In genomic region chr13:32707894-32708293, GRCm38 (mm10) we compare ENCODE assay signal across 22 mouse cellular contexts.
DNase-seq lines count a peak whose midpoint lies in the region; ATAC-seq and TF ChIP-seq lines count a peak whose summit lies in the region.
"Had no signal": no experiment of that assay in that cellular context is flagged by ENCODE, and none has a peak within 500 bp of the region (broad histone marks: within the 10 kb centered on the region; RNA-seq: fewer than 3 reads in every experiment).

No protein-coding gene starts in this region.

- ATAC-seq in forebrain, postnatal 0 days, result peak; percentile 32
- no peak for ATAC-seq in forebrain, embryonic 16.5 days
- peak; percentile 85 for ATAC-seq in lung, embryonic 14.5 days (ENCODE audit: insufficient read depth)

- no peaks in the 10 kb centered on the region for H3K36me3 ChIP-seq in forebrain, postnatal 0 days (ENCODE audit: insufficient read depth)
- no peaks in the 10 kb centered on the region for H3K36me3 ChIP-seq in forebrain, embryonic 16.5 days (ENCODE audit: control insufficient read depth, insufficient read depth)
- no peaks in the 10 kb centered on the region for H3K36me3 ChIP-seq in lung, embryonic 14.5 days (ENCODE audit: insufficient read depth)
- H3K36me3 ChIP-seq: limb, embryonic 15.5 days; liver, embryonic 15.5 days; midbrain, embryonic 12.5 days; neural tube, embryonic 15.5 days had no signal

- WGBS in forebrain, postnatal 0 days, result 83% methylated on average over 2 of the region's 2 CpGs
- 85% methylated on average over 2 of the region's 2 CpGs for WGBS in forebrain, embryonic 16.5 days
- WGBS in lung, embryonic 14.5 days, result 46% methylated on average over 2 of the region's 2 CpGs

- H3K4me3 ChIP-seq in forebrain, postnatal 0 days (ENCODE audit: low read depth, low read length), result no peak overlapping the region
- H3K4me3 ChIP-seq in forebrain, embryonic 16.5 days (replicated peaks; ENCODE audit: low read length), result no peak overlapping the region
- no peak overlapping the region for H3K4me3 ChIP-seq in lung, embryonic 14.5 days (ENCODE audit: low read depth, low read length)
- no peak overlapping the region for H3K4me3 ChIP-seq in embryonic fibroblast, embryonic 13.5 days (ENCODE audit: insufficient read depth, low read length)
- H3K4me3 ChIP-seq: erythroblast, embryonic 14.5 days; gastrocnemius, adult 2 months; layer of hippocampus, adult 2 months; limb, embryonic 15.5 days; liver, embryonic 15.5 days; midbrain, embryonic 12.5 days; neural tube, embryonic 15.5 days had no signal

- H3K9ac ChIP-seq in forebrain, postnatal 0 days, result no peak overlapping the region
- H3K9ac ChIP-seq in forebrain, embryonic 16.5 days (replicated peaks; ENCODE audit: low read depth, low read length), result no peak overlapping the region
- H3K9ac ChIP-seq in lung, embryonic 14.5 days, result no peak overlapping the region
- H3K9ac ChIP-seq: limb, embryonic 15.5 days; liver, embryonic 15.5 days; midbrain, embryonic 12.5 days; neural tube, embryonic 15.5 days had no signal

- H3K9me3 ChIP-seq in forebrain, postnatal 0 days (ENCODE audit: low read length), result no peaks in the 10 kb centered on the region
- H3K9me3 ChIP-seq in forebrain, embryonic 16.5 days (ENCODE audit: control insufficient read depth, low read length), result no peaks in the 10 kb centered on the region
- no peaks in the 10 kb centered on the region for H3K9me3 ChIP-seq in lung, embryonic 14.5 days (ENCODE audit: low read depth, low read length)
- H3K9me3 ChIP-seq: limb, embryonic 15.5 days; liver, embryonic 15.5 days; midbrain, embryonic 12.5 days; neural tube, embryonic 15.5 days had no signal

- no peaks in the 10 kb centered on the region for H3K27me3 ChIP-seq in forebrain, postnatal 0 days (ENCODE audit: insufficient read depth, low read length)
- H3K27me3 ChIP-seq in forebrain, embryonic 16.5 days (replicated peaks; ENCODE audit: control insufficient read depth, insufficient read depth, low read length), result no peaks in the 10 kb centered on the region
- H3K27me3 ChIP-seq in lung, embryonic 14.5 days (ENCODE audit: insufficient read depth, low read length), result no peaks in the 10 kb centered on the region
- H3K27me3 ChIP-seq: limb, embryonic 15.5 days; liver, embryonic 15.5 days; midbrain, embryonic 12.5 days; neural tube, embryonic 15.5 days had no signal

- H3K4me2 ChIP-seq in forebrain, postnatal 0 days (ENCODE audit: low read depth), result no peak overlapping the region
- H3K4me2 ChIP-seq in forebrain, embryonic 16.5 days (ENCODE audit: low read length), result no peak overlapping the region
- H3K4me2 ChIP-seq in lung, embryonic 14.5 days, result no peak overlapping the region
- H3K4me2 ChIP-seq: limb, embryonic 15.5 days; liver, embryonic 15.5 days; midbrain, embryonic 12.5 days; neural tube, embryonic 15.5 days had no signal

- no peak overlapping the region for H3K27ac ChIP-seq in forebrain, postnatal 0 days (ENCODE audit: low read depth, low read length)
- no peak overlapping the region for H3K27ac ChIP-seq in forebrain, embryonic 16.5 days (ENCODE audit: low read length)
- no peak overlapping the region for H3K27ac ChIP-seq in lung, embryonic 14.5 days (ENCODE audit: low read depth)
- H3K27ac ChIP-seq in embryonic fibroblast, embryonic 13.5 days (ENCODE audit: insufficient read depth, low read length), result no peak overlapping the region
- H3K27ac ChIP-seq: gastrocnemius, adult 2 months; layer of hippocampus, adult 2 months; limb, embryonic 15.5 days; liver, embryonic 15.5 days; midbrain, embryonic 12.5 days; neural tube, embryonic 15.5 days had no signal

- DNase-seq in forebrain, postnatal 0 days, result no peak
- DNase-seq in lung, embryonic 14.5 days, result peak; percentile 47
- DNase-seq in lung, postnatal 14 days, result no peak
- DNase-seq in skeletal muscle tissue, adult 2 months (ENCODE audit: low read depth, low spot score), result peak; percentile 16
- DNase-seq in cerebellum, adult 8-10 months, result no peak
- DNase-seq: adrenal gland, postnatal 36 days; cerebellum, adult 11-12 months; cerebellum, postnatal 36 days; gastrocnemius, adult 2 months; kidney, adult 8-10 months; kidney, postnatal 14 days; layer of hippocampus, postnatal 36 days; lung, postnatal 4 days; thymus, postnatal 25 days had no signal

- no peak for TF ChIP-seq CTCF in forebrain, postnatal 0 days (IDR thresholded peaks at IDR 0.05; ENCODE audit: low read depth)
- no peak for TF ChIP-seq CTCF in lung, embryonic 14.5 days (IDR thresholded peaks at IDR 0.05; ENCODE audit: low read depth)
- TF ChIP-seq CTCF in embryonic fibroblast, embryonic 13.5 days (IDR thresholded peaks at IDR 0.05; ENCODE audit: borderline replicate concordance, insufficient read depth, low read length), result peak; percentile 31; the same call in 1 of the 2 replicates

- no peaks in the 10 kb centered on the region for H3K4me1 ChIP-seq in forebrain, postnatal 0 days (ENCODE audit: insufficient read depth)
- H3K4me1 ChIP-seq in forebrain, embryonic 16.5 days (replicated peaks; ENCODE audit: control insufficient read depth, insufficient read depth, low read length), result no peaks in the 10 kb centered on the region
- H3K4me1 ChIP-seq in lung, embryonic 14.5 days (ENCODE audit: insufficient read depth), result 0 out of 2 replicates have a peak, but pooled peaks cover 8% of the 10 kb centered on the region
- H3K4me1 ChIP-seq in embryonic fibroblast, embryonic 13.5 days (ENCODE audit: control insufficient read depth, insufficient read depth, low read length), result no peaks in the 10 kb centered on the region
- H3K4me1 ChIP-seq: liver, embryonic 15.5 days; midbrain, embryonic 12.5 days; neural tube, embryonic 15.5 days had no signal

- TF ChIP-seq POLR2A in embryonic fibroblast, embryonic 13.5 days (IDR thresholded peaks at IDR 0.05; ENCODE audit: low read depth, low read length), result no peak

Comparison
In these comparisons a context has a peak if more than half of its experiments do, and no peak if none do; other contexts are left out.
1. DNase-seq: peak in lung, embryonic 14.5 days (single experiment) and skeletal muscle tissue, adult 2 months (single experiment); none in forebrain, postnatal 0 days (single experiment), lung, postnatal 14 days (single experiment) and cerebellum, adult 8-10 months (single experiment).